Mouse (Mus musculus): ENCODE data around the gene Trpc1. TPM values are rescaled to one million over a fixed set of nuclear protein-coding genes. Genes with fewer than 3 reads are reported as not detected.
A peak's percentile ranks its signal among the peaks of the same experiment; 100 is the strongest.

Trpc1 gene
- polyA plus RNA-seq (2016; fragmentation: Nextera tagmentation; extraction: Ambion mirVana), result 4.7 and 4.8 TPM in 2 replicates

DNA sequence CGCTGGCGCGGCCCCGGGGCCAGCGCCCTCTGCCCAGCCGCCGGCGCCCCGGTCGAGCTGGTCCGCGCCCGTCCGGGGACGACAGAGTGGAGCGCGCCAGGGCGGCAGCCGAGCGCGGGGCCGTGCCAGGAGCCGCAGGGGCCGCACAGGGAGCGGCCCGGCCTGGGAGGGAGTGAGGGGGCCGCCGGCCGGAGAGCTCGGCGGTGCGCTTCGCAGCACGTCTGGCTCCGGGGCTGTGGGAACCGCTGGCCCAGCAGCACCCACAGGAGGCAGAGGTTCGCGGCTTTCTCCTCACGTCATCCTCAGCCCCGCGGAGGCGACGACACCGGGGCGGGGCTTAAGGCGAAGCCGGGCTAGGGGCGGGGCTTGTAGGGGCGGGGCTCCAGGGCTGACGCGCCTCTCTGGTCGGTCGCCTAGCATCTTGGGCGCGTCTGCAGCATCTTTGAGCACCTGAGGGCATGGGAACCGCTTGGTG is at the start of gene Trpc1:
Gene Trpc1 (minus strand): TSS at position 339 of the 475 bp plus-strand sequence.
- peak within 1 kb of the TSS; percentile 64 for H3K4me2 ChIP-seq
- no peaks in the 10 kb centered on the region for H3K36me3 ChIP-seq (replicated peaks)
- H3K27me3 ChIP-seq, result peaks cover 9% of the 10 kb centered on the region; the same call in 1 of the 2 replicates
- ATAC-seq (ENCODE audit: low FRiP score), result peak; percentile 99
- H3K9ac ChIP-seq, result peak within 1 kb of the TSS; percentile 87
- peak within 1 kb of the TSS; percentile 95 for H3K4me3 ChIP-seq (replicated peaks)
- peak within 1 kb of the TSS; percentile 65 for H3K27ac ChIP-seq
- WGBS, result 1% methylated on average over 54 of the region's 56 CpGs
- H3K9me3 ChIP-seq, result no peaks in the 10 kb centered on the region
- H3K4me1 ChIP-seq, result peaks cover 4% of the 10 kb centered on the region; the same call in 1 of the 2 replicates

DNA sequence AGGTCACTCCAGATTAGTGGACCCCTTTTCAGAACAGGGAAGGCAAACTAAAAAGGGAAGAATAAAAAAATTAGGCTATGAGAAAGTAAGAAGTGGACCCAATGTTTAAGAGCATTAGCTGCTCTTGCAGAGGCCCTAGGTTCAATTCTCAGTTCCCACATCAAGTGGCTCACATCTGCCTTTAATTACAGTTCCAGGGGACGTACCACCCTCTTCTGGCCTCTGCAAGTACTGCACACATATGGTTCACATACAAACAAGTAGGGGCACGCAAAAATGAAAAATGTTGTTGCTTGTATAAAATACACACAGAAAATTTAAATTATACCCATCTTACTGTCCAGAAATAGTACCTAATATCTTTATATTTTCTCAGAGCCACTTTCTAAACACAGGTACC is 46.1 kb upstream of the Trpc1 start:
- Histone ChIP-seq H3K4me2 (no peak overlapping the region), H3K4me1 (no peaks in the 10 kb centered on the region), H3K36me3 (replicated peaks) (no peaks in the 10 kb centered on the region), H3K9me3 (0 out of 2 replicates have a peak, but pooled peaks cover 4% of the 10 kb centered on the region), H3K4me3 (replicated peaks) (no peak overlapping the region), H3K27ac (no peak overlapping the region), H3K27me3 (no peaks in the 10 kb centered on the region), H3K9ac (no peak overlapping the region)
- no peak for ATAC-seq (ENCODE audit: low FRiP score)
- WGBS, result 88% methylated on average over 2 of the region's 2 CpGs

DNA sequence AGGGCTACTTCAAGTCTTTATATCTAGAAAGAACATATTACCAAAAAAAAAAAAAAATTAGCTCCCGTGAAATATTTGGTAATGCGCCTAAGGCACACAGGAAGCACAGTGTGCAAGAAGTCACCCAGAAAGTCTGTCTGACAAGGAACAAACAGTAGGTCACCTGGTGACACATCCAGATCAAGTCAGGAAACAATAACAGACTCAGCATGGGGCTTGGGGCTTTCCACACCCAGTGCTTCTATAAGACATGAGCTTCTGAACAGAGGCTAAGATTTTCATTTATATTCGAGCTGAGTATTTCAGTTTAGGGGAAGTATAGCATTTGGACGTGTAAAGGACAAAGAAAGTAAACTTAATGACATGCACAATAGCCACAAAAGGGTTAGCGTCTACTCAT is 45.7 kb upstream of the Trpc1 start:
- Histone ChIP-seq H3K9ac (no peak overlapping the region), H3K27ac (no peak overlapping the region), H3K9me3 (0 out of 2 replicates have a peak, but pooled peaks cover 4% of the 10 kb centered on the region), H3K4me2 (no peak overlapping the region), H3K4me1 (no peaks in the 10 kb centered on the region), H3K4me3 (replicated peaks) (no peak overlapping the region), H3K36me3 (replicated peaks) (no peaks in the 10 kb centered on the region), H3K27me3 (no peaks in the 10 kb centered on the region)
- ATAC-seq (ENCODE audit: low FRiP score), result no peak
- 32% methylated on average over 5 of the region's 5 CpGs for WGBS

DNA sequence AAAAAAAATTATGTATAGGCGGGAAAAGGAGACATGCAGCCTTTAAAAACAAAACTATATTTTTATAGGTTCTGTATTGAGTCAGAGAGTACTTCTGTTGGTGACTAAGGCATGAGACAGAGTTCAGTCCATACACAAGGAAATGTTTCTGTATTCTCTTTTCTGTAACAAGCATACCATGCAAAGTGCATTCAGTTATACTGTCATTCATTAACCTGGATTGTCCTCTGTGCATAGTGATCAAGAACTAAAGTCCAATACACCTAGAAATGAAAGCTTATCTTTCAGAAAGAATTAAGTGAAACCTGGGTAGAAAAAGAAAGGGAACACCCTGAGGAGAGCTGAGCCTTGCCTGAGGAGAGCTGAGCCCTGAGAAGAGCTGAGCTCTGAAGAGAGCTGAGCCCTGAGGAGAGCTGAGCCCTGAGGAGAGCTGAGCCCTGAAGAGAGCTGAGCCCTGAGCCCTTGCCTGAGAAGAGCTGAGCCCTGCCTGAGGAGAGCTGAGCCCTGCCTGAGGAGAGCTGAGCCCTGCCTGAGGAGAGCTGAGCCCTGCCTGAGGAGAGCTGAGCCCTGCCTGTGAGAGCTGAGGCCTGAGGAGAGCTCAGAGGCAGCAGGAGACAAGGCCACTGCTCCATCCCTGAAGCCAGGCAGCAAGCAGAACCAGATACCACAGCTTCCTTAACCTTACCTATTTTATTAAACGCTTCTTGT is 45.1 kb upstream of the Trpc1 start:
- Histone ChIP-seq H3K27ac (no peak overlapping the region), H3K36me3 (replicated peaks) (no peaks in the 10 kb centered on the region)
- no peak for ATAC-seq (ENCODE audit: low FRiP score)

DNA sequence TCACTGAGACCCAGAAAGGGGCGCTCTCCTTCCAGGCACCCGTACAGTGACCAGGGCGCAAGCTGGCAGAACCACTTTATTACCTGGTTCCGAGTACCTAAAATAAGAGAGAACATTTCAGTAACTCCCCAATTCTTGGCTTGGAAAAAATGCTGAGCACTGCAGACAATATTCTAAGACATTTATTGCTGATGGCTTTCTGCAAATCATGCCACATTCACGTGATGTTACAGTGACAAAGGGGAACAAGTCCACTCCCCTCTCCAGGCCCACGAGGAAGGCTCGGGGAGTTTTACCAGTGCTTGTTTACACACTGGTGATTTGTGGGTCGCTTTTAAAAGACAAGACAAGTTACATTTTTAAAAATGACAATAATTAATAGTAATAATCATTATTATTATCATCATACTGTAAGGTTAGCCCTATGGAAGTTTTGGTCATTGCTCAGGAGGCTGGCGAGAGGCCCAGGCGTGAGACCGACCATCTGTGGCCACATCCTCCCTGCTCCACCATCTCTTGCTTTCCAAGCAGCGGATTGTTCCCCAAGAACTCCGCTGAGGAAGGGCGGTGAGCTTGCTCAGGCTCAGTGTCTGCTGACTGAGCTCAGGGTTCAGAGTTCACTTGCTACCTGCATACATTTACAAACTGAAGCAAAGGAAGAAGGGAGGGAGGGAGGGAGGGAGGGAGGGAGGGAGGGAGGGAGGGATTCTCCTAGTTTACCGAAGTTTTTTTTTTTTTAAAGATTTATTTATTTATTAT is 44.0 kb upstream of the Trpc1 start:
- no peak for ATAC-seq (ENCODE audit: low FRiP score)
- 0 out of 2 replicates have a peak, but pooled peaks cover 4% of the 10 kb centered on the region for H3K9me3 ChIP-seq
- H3K9ac ChIP-seq, result no peak overlapping the region
- no peak overlapping the region for H3K27ac ChIP-seq
- no peaks in the 10 kb centered on the region for H3K27me3 ChIP-seq
- no peak overlapping the region for H3K4me2 ChIP-seq
- H3K4me3 ChIP-seq (replicated peaks), result no peak overlapping the region
- H3K36me3 ChIP-seq (replicated peaks), result no peaks in the 10 kb centered on the region
- no peaks in the 10 kb centered on the region for H3K4me1 ChIP-seq
- WGBS, result 94% methylated on average over 15 of the region's 15 CpGs

More for the DNA sequence above, 45.1 kb upstream of the Trpc1 start:
- Histone ChIP-seq H3K9me3 (0 out of 2 replicates have a peak, but pooled peaks cover 4% of the 10 kb centered on the region), H3K4me1 (no peaks in the 10 kb centered on the region), H3K4me3 (replicated peaks) (no peak overlapping the region), H3K27me3 (no peaks in the 10 kb centered on the region), H3K4me2 (no peak overlapping the region), H3K9ac (no peak overlapping the region)
- 73% methylated on average over 2 of the region's 2 CpGs for WGBS

DNA sequence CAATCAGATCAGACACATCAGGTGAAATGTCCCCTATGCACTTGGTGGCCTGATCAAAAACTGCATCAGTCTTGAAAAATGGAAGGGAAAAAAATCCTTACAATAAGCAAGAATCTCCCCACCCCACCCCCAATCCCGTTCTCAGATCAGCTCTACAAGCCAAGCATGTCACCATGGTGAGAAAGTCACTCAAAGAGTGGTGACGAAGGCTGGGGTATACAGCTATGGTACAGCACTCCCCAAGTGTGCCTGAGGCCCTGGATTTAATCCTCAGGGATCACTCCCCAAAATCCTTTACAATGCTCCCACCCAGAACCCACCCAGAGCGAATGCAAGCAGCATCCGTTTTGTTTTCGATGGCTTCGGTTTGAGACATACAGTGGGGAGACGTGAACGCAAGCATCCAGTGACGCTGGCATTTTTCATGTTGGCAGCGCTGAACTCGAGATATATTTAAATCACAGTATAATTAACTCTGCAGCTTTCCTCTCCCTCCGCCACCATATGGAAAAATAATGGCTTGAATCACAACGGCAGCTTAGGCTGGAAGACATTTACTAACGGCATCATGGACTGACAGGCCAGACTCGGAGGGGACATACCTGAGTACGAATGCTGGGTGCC is 34.8 kb upstream of the Trpc1 start:
- H3K9ac ChIP-seq, result no peak overlapping the region
- H3K36me3 ChIP-seq (replicated peaks), result no peaks in the 10 kb centered on the region
- ATAC-seq (ENCODE audit: low FRiP score), result no peak
- H3K4me3 ChIP-seq (replicated peaks), result no peak overlapping the region
- H3K27ac ChIP-seq, result no peak overlapping the region
- no peaks in the 10 kb centered on the region for H3K27me3 ChIP-seq
- no peaks in the 10 kb centered on the region for H3K9me3 ChIP-seq
- no peaks in the 10 kb centered on the region for H3K4me1 ChIP-seq
- WGBS, result 80% methylated on average over 16 of the region's 16 CpGs
- H3K4me2 ChIP-seq, result no peak overlapping the region

DNA sequence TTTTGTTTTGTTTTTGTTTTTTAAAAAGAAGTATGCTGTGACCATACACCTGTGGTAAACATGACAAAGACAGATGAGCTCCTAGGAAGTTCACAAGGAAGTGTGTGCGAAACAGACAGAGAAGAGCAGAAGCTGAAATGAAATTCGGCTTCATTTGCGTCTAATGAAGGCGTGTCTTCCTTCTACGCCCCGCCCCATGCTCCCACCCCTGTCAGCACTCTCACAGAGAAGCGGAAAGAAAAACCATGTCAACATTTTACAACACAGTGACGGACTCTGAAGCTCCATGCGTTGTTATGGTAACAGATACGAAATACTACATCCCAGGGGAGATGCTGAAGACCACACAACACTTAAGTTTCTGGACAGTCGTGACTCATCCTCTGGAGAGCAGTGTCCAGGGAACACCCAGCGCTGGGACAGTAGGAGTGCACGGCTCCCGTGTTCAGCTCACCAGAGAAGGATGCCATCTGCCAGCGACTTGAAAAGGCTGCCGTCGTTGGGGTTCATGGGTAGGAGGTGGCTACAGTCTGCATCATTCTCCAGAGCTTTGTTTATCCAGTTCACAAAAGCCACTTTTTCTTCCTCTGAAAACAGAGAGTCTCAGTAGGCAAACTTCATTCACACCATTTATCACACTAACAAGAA is 33.6 kb upstream of the Trpc1 start:
- H3K27ac ChIP-seq, result no peak overlapping the region
- H3K27me3 ChIP-seq, result no peaks in the 10 kb centered on the region
- no peak for ATAC-seq (ENCODE audit: low FRiP score)
- no peak overlapping the region for H3K4me2 ChIP-seq
- no peaks in the 10 kb centered on the region for H3K36me3 ChIP-seq (replicated peaks)
- no peak overlapping the region for H3K9ac ChIP-seq
- no peak overlapping the region for H3K4me3 ChIP-seq (replicated peaks)
- no peaks in the 10 kb centered on the region for H3K4me1 ChIP-seq
- 85% methylated on average over 17 of the region's 17 CpGs for WGBS
- no peaks in the 10 kb centered on the region for H3K9me3 ChIP-seq

DNA sequence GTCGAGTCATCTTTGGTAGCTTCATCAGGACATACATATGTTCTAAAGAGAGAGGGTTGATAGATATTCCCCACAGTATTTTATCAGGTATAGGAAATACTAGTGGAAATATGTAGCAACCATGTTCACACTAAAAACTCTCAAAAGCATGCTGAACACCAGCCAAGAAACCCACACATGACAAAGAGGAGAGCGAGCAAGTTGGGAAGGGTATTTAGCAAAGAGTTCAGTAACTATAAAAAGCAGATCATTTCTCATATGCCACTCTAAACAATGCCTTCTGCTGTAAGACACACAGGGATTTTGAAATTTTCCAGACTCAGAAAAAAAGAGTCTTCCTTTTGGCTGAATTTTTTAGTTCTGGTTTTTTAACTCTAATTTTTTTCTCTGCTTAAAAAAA is 21.5 kb upstream of the Trpc1 start:
- H3K36me3 ChIP-seq (replicated peaks), result no peaks in the 10 kb centered on the region
- WGBS, result 89% methylated on average over 2 of the region's 2 CpGs
- no peak overlapping the region for H3K4me2 ChIP-seq
- no peak overlapping the region for H3K9ac ChIP-seq
- H3K27me3 ChIP-seq, result no peaks in the 10 kb centered on the region
- no peak overlapping the region for H3K27ac ChIP-seq
- H3K4me1 ChIP-seq, result no peaks in the 10 kb centered on the region
- no peak for ATAC-seq (ENCODE audit: low FRiP score)
- H3K4me3 ChIP-seq (replicated peaks), result no peak overlapping the region
- no peaks in the 10 kb centered on the region for H3K9me3 ChIP-seq

DNA sequence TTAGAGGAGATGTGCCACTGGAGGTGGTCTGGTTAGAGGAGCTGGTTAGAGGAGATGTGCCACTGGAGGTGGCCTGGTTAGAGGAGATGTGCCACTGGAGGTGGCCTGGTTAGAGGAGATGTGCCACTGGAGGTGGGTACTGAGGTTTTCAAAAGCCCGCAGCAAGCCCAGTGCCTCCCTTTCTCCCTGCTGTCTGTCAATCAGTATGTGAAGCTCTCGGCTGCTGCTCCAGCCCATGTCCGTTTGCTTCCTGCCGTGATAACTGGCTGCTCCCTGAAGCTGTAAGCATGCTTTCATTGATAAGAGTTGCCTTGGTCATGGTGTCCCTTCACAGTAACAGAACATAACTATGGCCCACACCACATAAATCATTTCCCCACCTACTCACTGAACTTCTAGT is 13.0 kb upstream of the Trpc1 start:
- Histone ChIP-seq H3K9ac (no peak overlapping the region), H3K36me3 (replicated peaks) (no peaks in the 10 kb centered on the region), H3K4me1 (no peaks in the 10 kb centered on the region), H3K27ac (no peak overlapping the region), H3K9me3 (no peaks in the 10 kb centered on the region), H3K4me3 (replicated peaks) (no peak overlapping the region), H3K27me3 (no peaks in the 10 kb centered on the region), H3K4me2 (no peak overlapping the region)
- ATAC-seq (ENCODE audit: low FRiP score), result no peak
- WGBS, result 84% methylated on average over 4 of the region's 4 CpGs

DNA sequence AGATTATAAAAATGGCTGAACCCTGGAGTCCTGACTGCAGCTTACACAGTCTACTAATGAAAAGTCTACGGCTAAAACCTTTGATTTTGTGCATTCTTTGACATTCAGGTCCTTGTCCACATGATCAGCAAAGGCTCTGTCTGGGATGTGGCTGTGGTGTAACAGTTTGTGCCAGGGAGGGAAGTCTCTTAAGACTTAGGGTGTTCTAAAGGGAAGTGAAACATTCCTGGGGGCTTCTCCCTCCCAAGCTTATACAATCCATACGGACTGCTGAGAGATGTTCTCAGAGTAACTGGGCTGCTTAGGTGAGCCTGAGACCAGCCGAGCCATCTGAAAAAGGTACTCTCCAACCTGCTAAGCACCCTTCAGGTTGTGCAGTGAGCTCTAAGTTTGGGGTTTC is 12.1 kb upstream of the Trpc1 start:
- 90% methylated on average over 3 of the region's 3 CpGs for WGBS
- Histone ChIP-seq H3K9me3 (no peaks in the 10 kb centered on the region), H3K27ac (no peak overlapping the region), H3K9ac (no peak overlapping the region), H3K4me2 (no peak overlapping the region), H3K27me3 (no peaks in the 10 kb centered on the region), H3K36me3 (replicated peaks) (no peaks in the 10 kb centered on the region), H3K4me1 (no peaks in the 10 kb centered on the region), H3K4me3 (replicated peaks) (no peak overlapping the region)
- ATAC-seq (ENCODE audit: low FRiP score), result no peak

DNA sequence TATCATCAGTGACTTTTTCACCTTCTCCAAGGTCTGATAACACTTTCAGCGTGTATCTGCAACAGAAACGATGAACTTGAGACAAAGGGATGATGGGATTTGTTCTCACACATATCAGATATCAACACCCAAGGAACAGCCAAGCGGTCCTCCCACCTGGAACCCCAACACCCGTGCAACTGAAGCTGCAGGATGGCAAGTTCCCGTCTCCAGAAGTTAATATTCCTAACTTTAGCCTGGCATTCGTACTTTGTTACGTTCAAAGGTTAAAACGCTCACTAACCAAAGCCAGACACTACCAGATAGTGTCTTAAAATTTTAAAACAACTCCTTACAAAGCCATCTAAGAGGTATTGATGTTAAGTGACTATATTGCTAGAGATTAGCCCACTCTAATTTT is 11.2 kb upstream of the Trpc1 start:
- H3K4me1 ChIP-seq, result no peaks in the 10 kb centered on the region
- H3K36me3 ChIP-seq (replicated peaks), result no peaks in the 10 kb centered on the region
- no peak overlapping the region for H3K9ac ChIP-seq
- no peak overlapping the region for H3K4me2 ChIP-seq
- ATAC-seq (ENCODE audit: low FRiP score), result no peak
- H3K27ac ChIP-seq, result no peak overlapping the region
- H3K9me3 ChIP-seq, result no peaks in the 10 kb centered on the region
- no peak overlapping the region for H3K4me3 ChIP-seq (replicated peaks)
- 91% methylated on average over 8 of the region's 8 CpGs for WGBS
- H3K27me3 ChIP-seq, result no peaks in the 10 kb centered on the region

DNA sequence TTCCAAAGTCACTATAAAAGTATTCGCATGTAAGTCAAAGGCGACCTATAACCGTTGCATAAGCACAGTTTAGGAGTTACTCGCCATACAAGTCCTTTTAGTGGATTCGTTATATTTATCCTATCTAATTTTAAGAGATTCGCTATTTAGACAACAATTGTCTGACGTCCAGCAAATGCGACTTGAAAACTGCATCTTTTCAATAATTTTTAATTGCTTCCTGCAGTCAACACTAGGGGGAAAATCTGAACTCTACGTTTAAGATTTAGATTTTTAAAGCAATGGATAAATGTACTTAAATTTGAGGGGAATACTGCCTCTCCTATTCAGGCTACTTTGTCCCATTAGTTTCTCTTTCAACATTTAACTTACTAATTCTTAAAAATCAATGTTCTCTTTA is 571 bp upstream of the Trpc1 start:
- no peak overlapping the region for H3K9ac ChIP-seq
- WGBS, result 44% methylated on average over 9 of the region's 9 CpGs
- ATAC-seq (ENCODE audit: low FRiP score), result no peak; the same call in 1 of the 2 replicates

More for the DNA sequence above, 571 bp upstream of the Trpc1 start:
- Histone ChIP-seq H3K4me3 (replicated peaks) (peak overlapping the region; percentile 95), H3K9me3 (no peaks in the 10 kb centered on the region), H3K27me3 (peaks cover 9% of the 10 kb centered on the region; the same call in 1 of the 2 replicates), H3K27ac (no peak overlapping the region), H3K36me3 (replicated peaks) (no peaks in the 10 kb centered on the region), H3K4me2 (peak overlapping the region; percentile 64), H3K4me1 (peaks cover 4% of the 10 kb centered on the region; the same call in 1 of the 2 replicates)

All from forebrain, embryonic 12.5 days (tissue).